Mouse (Mus musculus): Measurements from ENCODE around the gene 1700020N01Rik. TPM values are rescaled to one million over a fixed set of nuclear protein-coding genes. Genes with fewer than 3 reads are reported as not detected.

Gene 1700020N01Rik
- total RNA-seq, 1 experiment from 2014 or later = not detected

DNA sequence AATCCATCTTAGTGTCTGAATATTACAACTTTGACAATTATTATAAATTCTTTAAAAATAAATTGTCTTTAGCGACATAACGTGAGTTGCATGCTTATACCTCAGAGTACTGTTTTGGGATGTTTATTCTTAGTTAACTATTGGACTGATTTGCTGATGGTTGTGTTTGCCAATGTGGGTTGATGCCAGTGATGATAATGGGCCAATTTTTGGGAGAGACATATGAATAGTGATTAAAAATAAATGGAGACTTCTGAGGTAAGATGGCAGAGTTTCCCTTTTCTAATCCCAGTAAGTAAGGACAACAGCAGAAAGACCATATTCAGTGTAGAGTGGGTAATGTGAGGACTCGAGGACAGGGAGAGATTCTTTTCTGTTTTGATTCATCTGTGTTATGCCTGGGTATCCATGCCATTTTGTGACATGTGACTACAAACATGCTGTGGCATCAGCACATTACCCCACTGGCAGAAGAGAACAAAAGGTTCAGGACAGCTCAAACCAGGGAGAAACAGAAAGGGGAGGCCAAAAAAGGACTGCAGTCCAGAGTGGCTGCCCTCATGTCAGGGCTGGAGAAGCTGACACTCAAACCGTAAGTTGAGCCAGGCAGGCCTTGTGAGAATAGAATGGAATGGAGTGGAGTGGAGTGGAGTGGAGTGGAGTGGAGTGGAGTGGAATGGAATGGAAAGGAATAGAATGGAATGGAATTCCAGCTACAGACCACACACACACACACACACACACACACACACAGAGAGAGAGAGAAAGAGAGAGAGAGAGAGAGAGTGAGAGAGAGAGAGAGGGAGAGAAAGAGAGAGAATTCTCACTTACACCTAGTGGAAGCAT, 4.7 kb upstream of the 1700020N01Rik start:
- ATAC-seq (ENCODE audit: extremely low read depth, insufficient number of reproducible peaks, low FRiP score, poor library complexity, severe bottlenecking) = no peak

DNA sequence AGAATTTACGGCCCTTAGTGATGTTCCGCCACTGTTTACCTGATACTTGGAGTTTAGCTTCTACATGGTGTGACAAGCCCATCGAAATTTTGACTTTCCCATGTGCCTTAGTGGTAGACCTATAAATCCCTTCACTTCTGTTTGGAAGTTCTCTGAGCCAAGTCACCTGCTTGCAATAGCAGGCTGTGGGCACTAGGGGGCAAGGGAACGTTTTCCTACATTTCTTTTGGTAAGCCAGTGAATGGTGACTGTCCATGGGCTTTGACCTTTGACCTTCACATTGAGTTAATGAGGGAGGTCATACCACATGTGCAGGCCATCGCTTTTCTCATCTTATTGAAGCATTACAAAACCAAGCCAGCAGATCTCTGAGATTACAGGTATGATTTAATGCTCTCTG, 8.0 kb downstream of the 1700020N01Rik start:
- ATAC-seq (ENCODE audit: extremely low read depth, insufficient number of reproducible peaks, low FRiP score, poor library complexity, severe bottlenecking) = peak; percentile 74; the same call in 1 of the 2 replicates

DNA sequence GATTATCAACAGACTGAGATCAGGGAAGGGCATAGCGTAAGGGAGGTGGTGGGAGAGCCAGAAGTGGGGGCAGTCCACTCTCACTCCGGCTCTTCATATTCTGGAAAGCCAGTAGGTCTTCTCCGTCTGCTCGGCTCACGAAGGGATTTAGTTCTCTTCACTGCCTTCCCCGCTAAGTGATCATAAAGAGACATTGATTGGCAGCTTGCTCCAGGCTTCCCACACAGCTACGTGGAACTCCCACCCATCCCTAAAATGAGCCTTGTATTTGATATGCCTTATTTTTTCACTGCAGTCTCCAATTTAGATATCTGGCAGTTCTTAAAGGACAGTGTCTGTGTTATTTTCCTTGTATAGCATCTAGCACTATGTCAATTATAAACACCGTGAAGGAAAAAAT, 11.5 kb downstream of the 1700020N01Rik start:
- ATAC-seq (ENCODE audit: extremely low read depth, insufficient number of reproducible peaks, low FRiP score, poor library complexity, severe bottlenecking) = no peak

DNA sequence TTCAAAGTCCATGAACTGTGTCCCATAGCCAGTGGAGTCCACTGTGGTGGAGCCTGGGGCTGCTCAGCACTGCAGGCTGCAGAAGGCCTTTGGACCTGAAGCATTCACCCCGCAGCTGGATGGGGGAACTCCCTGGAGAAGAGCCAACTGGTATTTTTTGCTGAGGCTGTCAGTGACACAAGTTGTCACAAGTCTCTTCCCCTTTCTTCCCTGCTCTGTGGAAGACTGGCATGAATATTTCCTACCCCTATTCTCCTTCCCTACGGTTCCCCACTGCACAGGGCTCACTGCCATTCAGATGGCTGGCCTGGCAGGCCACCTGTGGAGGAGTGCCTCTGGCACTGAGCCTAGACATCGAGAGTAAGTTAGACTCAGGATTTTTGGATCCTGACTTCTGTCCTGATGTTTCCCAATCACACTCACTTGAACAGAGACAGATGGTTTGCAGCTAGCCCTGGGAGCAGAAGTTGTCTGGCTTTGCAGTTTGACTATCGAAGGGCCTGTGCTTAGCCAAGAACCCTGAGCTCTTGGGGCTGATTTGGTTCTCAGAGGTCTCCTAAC, 12.1 kb downstream of the 1700020N01Rik start:
- ATAC-seq (ENCODE audit: extremely low read depth, insufficient number of reproducible peaks, low FRiP score, poor library complexity, severe bottlenecking) = no peak

DNA sequence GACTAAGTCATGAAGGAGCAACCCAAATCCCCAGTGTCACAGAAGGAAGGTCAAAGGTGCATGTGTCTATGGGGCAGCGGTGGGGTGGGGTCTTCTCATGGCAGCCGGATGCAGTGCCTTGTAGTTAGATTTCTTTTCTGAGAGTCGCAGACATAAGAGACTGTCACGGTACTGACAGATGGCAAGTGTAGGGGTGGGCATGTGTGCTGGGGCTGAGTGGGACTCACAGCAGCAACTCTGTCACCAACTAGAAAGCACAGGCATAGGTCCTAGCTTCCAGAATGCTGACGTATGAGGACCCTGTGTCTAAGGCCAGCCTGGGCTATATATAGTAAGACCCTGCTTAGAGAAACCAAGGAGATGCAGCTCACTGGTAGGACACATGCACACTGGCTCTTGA, 12.7 kb downstream of the 1700020N01Rik start:
- ATAC-seq (ENCODE audit: extremely low read depth, insufficient number of reproducible peaks, low FRiP score, poor library complexity, severe bottlenecking) = no peak

DNA sequence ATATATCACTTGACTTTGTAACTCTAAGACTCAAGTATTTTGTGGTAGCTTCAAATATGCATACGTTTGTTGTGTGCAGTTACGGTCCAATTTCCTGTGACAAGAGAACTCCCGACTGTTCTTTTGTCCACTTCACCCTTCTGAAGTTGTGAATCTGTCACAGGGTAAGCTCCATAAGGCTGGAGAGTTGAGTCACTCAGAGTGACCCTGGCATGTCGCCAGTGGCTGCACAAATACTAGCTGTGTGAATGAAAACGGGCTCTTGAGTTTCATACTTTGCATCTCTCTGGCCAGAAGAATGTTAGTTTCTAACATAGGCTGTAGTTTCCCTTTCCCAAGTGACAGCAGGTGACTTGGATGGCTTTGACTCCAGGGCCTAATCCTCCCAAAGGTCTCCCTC, 14.0 kb downstream of the 1700020N01Rik start:
- ATAC-seq (ENCODE audit: extremely low read depth, insufficient number of reproducible peaks, low FRiP score, poor library complexity, severe bottlenecking) = no peak

DNA sequence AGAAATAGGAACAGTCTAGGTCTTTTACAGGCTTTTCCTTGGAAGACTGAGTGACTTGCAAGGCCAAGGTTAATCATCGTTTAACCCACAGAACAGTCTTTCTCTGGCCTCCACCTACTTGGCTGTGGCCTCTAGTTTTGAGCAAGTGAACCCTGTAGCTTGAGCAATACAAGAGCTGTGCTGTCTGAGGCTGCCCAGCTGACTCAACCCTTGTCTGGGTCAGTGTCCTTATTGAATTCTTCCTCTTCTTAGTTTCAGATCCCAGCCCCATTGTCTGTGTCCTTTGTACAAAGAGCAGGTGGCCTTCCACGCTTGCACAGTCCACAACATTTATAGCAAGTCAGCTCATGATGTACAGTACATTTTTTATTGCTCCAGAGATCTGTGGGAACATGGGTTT, 16.6 kb downstream of the 1700020N01Rik start:
- ATAC-seq (ENCODE audit: extremely low read depth, insufficient number of reproducible peaks, low FRiP score, poor library complexity, severe bottlenecking) = no peak

DNA sequence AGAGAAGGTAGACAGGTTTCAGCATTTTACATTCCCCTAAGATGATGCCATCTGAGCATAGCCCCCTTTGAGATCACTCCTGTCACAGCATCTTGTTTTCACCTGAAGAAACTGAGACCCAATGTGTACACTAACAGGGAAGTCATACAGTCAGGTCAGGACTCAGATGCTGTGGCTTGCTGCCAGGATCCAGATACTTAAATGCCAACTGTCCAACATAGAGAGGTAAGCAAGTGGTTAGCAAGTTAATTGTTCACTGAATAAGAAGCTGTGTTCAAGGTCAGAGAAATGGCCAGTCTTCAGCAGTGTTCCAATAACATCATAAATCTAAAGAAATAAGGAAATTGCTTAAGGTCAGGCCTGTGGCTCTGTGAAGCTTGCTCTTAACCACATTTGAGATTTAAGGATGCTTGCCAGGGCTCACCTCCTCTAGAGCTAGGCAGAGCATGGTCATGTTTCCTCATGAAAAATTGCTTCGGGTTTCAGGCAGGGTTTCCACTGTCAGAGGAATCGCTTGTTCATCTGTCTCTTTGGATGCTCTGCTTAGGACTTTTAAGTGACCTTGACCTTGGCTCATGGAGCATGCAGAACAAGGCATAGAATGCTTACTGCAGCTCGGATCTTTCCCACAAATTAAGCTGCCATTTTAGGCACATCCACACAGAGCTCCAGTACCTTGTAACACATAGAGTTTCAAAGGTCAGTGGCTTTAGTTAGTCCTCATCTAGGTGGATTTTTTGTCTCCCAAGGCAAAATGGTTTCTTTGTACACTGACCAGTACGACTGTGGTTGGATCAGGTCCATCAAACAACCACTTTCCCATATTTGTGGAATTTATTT, 20.3 kb downstream of the 1700020N01Rik start:
- ATAC-seq (ENCODE audit: extremely low read depth, insufficient number of reproducible peaks, low FRiP score, poor library complexity, severe bottlenecking) = no peak

DNA sequence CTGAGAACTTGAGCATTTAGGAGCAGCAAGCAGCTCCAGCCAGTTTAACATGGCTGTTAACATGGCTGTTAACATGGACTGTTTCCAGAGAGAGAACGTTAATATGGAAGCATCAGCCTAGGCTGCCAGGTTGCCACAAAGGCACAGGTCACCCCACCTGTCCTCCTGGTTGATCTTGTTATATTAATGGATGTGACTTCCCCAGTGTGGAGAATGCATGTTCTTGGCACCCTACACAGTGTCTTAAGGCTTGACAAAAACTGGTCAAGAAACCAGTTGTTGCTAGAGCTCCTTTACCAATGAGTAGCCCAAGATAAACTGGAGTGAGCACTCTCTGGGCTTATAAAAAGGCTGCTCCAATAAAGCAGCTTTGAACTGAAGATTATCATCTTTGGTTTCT, 21.6 kb downstream of the 1700020N01Rik start:
- ATAC-seq (ENCODE audit: extremely low read depth, insufficient number of reproducible peaks, low FRiP score, poor library complexity, severe bottlenecking) = no peak

DNA sequence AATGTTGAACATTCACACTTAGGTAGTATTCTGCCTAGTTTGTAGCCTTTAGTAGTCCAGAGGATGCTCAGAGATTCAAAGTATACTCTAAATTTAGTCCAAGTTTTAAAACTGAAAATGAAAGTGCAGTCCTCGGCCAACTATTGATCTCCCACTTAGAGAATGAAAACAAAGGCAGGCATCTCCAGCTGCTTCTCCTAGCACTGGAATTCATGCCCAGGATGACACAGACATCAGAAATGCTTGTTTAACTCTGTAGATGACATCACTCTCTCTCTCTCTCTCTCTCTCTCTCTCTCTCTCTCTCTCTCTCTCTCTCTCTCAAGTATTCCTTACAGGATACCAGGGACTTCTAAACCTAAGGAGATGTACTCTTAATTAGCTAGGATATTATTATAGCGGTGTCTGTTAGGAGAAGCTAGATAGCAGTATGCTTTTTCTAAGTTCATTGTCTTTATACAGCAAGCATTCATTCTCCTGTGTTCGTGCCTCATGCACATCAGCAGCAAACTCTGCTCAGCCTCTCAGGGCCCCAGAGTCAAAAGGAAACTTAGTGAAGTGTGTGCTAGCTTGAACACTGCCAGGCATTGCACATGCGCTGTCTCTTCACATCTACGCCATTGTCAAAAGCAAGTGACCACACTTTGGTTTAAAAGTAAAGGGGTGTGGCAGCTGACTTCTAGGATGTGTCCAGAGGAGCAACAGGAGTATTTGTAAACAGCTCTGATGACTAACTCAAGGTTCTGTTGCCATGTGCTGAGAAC, 26.0 kb downstream of the 1700020N01Rik start:
- no peak for ATAC-seq (ENCODE audit: extremely low read depth, insufficient number of reproducible peaks, low FRiP score, poor library complexity, severe bottlenecking)

DNA sequence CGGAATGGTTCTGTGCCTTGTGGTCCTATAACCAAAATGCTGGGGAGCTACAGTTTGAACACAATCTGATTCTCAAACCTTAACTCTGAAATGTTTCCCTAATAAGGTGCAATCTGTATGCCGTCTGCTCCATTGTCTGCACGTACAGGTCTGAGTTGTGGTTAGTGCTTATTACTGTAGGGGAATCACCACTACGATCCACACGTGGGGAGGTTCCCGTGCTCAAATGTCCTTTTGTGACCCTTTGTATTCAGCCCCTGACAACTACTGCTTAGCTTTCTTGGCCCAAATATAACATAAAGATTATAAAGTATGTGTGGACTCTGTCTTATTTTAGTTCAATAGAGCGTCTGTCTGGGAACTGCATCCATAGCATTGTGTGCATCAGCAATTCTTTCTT, 29.1 kb downstream of the 1700020N01Rik start:
- ATAC-seq (ENCODE audit: extremely low read depth, insufficient number of reproducible peaks, low FRiP score, poor library complexity, severe bottlenecking) = no peak

DNA sequence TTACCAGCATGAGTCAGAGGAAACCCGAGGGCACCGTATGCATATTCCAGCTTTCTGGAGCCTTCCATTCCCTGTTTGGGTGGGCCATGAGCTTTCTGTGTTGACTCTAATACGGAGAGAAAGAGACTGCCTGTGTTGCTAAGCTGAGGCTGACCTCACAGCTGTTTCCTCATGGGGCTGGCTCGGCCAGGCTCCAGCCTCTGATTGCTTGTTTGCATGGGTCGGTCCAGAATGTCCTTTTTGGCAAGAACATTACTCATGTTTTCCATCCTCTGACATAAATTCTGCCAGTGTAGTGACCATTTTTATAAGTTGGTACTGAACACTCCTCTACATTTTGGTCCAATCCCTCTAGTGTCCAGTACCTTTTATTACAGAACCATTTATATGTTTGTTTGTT, 35.6 kb downstream of the 1700020N01Rik start:
- no peak for ATAC-seq (ENCODE audit: extremely low read depth, insufficient number of reproducible peaks, low FRiP score, poor library complexity, severe bottlenecking)

DNA sequence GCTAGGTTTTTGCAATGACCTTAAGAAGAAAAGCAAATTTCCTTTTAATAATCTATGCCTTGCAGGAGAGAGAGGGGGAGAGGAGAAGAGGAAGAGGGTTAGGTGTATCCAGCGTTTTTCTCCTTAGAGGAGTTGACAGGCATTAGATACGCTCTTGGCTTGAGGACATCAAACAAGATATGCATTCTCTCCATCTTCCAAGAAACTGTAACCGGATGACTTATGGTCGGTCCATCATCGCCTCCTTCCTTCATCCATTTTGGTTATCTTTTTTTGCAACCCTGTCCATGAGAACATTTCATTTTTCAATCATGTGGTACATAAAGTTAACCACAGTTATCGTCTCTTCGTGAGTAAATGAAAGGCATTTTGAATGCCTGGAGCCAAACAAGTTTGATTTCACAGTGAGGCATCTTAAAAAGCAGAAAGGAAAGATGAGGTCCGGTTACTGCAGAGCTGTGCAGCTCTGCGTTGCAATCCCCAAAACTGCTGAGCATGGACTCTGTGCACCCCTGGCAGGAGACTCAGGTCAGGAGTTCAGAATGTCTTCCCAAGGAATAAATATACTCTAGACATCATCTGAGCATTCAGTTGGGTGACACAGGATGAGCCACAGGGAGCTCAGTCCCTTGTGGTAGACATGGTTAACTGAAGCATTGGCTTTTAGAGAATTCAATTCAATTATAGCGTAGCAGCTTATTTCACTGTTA, 36.2 kb downstream of the 1700020N01Rik start:
- ATAC-seq (ENCODE audit: extremely low read depth, insufficient number of reproducible peaks, low FRiP score, poor library complexity, severe bottlenecking) = no peak

DNA sequence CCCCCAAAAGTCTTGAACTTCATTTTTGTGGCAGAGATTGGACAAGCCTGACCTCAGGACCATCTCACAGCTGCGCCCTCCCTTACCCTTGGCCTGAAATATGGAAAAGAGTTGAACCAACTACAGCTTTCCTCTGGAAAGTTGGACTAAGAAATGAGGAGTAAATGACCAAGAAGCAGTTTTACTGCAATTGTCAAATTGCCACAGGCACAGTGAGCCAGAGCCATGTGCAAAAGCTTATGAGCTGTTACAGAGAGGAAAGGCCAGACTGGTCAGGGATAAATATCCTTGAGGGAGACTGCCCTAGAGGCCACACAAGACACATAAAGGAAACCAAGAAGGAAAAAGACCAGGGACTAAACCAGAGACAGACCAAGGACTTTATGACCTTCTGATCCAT, 38.5 kb downstream of the 1700020N01Rik start:
- no peak for ATAC-seq (ENCODE audit: extremely low read depth, insufficient number of reproducible peaks, low FRiP score, poor library complexity, severe bottlenecking)

DNA sequence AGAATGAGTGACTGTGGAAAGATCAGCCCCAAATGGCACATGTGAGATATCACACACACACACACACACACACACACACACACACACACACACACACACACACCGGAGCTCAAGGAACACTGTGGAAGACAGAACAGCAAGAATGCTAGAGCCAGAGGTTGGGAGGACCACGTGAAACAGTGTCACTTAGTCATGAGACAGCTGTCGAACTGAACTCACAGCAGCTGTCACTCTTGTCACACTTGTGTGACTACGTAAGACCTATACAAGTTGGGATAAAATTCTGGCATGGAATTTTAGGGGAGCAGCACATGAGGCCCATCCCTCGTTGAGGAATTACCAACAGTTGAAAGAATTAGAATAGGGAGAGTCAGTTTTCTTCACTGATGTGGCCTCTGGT, 39.7 kb downstream of the 1700020N01Rik start:
- ATAC-seq (ENCODE audit: extremely low read depth, insufficient number of reproducible peaks, low FRiP score, poor library complexity, severe bottlenecking) = no peak

DNA sequence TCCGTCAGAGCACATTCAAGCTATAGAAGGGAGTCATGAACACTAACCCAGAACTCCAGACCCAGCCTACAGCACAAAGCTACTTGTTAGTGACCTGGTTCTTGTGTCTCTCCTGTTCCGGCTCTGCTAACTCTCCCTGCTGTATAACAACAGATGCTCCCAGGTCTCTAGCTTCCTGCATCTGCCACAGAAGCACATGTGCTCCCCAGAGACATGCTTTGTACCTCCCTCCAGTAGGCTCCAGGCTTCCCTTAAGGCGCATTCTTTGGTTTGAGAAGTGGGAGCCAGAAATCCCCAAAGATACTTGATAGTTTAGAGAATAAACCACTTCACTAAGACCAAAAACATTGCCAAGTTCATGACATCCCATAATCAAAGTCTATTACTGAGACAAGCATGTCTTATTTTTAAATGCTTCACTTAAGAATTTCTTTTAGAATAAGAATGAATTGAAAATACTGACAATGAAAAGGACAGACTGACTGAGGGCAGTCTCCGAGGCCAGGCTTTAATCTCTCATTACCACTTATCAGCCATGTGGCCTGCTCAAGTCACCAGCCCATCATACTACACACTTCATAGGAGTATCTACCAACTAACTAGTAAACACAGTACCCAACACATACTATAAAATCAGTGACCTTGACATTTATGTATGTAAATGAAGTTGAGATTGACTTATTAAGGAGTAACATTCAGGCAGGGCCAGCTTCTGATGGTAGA, 43.2 kb downstream of the 1700020N01Rik start:
- ATAC-seq (ENCODE audit: extremely low read depth, insufficient number of reproducible peaks, low FRiP score, poor library complexity, severe bottlenecking) = no peak

DNA sequence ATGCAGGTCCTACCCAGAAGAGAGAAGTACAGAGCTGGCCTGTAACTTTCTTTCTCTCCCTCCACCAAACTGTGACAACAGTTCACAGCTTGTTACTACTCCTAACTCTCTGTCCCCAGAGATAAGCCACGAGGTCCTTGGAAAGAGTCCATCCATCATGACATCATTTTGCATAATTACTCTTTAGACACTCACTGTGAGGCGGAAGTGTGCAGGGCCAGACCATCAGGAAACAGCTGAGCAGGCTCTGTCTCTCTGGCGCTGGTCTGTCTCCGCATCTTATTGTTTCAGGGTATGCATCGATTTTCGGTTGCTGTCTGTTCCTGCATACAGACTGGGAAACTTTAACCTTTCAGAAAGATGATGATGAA, 43.8 kb downstream of the 1700020N01Rik start:
- ATAC-seq (ENCODE audit: extremely low read depth, insufficient number of reproducible peaks, low FRiP score, poor library complexity, severe bottlenecking) = no peak

DNA sequence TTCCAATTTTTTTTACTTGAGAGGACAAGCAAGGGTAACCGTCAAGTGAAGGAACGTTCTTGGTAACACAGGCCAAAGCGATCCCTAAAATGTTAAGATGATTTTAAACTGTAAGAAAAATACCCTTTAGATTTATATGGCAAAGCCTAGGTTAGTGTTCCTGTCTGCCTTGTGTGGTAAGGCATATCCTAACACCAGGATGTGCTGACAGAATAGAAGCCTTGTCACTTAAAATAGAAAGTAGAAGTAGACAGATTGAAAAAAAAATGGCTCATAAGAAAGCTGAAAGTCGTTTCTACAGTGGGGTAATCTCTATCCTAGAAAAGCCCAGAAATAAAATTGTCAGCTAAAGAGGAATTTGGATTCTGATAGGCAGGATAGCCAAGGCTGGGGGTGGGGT, 58.4 kb downstream of the 1700020N01Rik start:
- no peak for ATAC-seq (ENCODE audit: extremely low read depth, insufficient number of reproducible peaks, low FRiP score, poor library complexity, severe bottlenecking)
